Mouse (Mus musculus) heart, adult 18-20 months (tissue): Measurements from ENCODE around the gene Tmub2. TPM values are rescaled to one million over a fixed set of nuclear protein-coding genes. Genes with fewer than 3 reads are reported as not detected.
A peak's percentile ranks its signal among the peaks of the same experiment; 100 is the strongest.

ENCODE experiments used
- DNase-seq, 2 experiments: peaks; one replicate each; pipeline ENCODE4 v3.0.0; 2021 to 2022; ENCODE audit warnings: mixed read lengths in 1 of 2
- long read RNA-seq, 2 experiments: library from polyadenylated mRNA; stranded (forward); transcript quantifications; one replicate each; pipeline ENCODE4 v2.0.0; 2021
- total RNA-seq, 2 experiments: library from RNA; stranded (reverse); gene quantifications; 2 replicates each; pipeline ENCODE4 v1.2.3; 2021

Gene Tmub2
- 10 to 100 TPM; 24.4 to 26.7 TPM for total RNA-seq
- long read RNA-seq, experiment 1, transcript Tmub2-202 (3 exons, 1,876 nt), result minor isoform, 8 of 26 reads
- long read RNA-seq, experiment 1, transcript Tmub2-201 (4 exons, 1,939 nt), result major isoform, 12 of 26 reads
- long read RNA-seq, experiment 1, partial matches to known transcripts, result 4 of 26 reads
- long read RNA-seq, experiment 1, other reads (novel, unspliced or antisense), result 0 of 26 reads
- long read RNA-seq, experiment 2, partial matches to known transcripts, result 2 of 8 reads
- long read RNA-seq, experiment 2, other reads (novel, unspliced or antisense), result 0 of 8 reads

- peak; percentile 98 for DNase-seq
Observed at GRCm38 (mm10) chr11:102284501-102285094, at the start of gene Tmub2. Tmub2 (plus strand) TSS chr11:102284931.

GRCm38 (mm10) chr11:102236022-102236421 lies 48.7 kb upstream of the Tmub2 start:
- DNase-seq, result no peak

- DNase-seq, result no peak
Observed at GRCm38 (mm10) chr11:102240636-102241035, 44.1 kb upstream of the Tmub2 start.

GRCm38 (mm10) chr11:102241246-102241645 lies 43.5 kb upstream of the Tmub2 start:
- DNase-seq, result no peak

DNA sequence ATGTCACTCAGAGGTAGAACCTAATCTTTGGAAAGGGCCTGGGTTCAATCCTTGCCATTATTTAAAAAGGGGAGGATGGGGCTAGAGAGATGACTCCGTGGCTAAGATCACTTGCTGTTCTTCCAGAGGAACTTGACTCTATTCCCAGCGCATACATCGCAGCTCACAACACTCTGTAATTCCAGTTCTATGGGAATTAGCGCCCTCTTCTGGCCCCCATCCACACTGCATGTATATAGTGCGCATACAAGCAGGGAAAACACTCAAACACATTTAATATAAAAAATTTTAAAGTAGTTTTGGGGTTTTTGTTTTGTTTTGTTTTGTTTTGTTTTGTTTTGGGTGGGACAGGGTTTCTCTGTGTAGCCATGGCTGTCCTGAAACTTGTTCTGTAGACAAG lies 42.9 kb upstream of the Tmub2 start:
- no peak for DNase-seq

DNA sequence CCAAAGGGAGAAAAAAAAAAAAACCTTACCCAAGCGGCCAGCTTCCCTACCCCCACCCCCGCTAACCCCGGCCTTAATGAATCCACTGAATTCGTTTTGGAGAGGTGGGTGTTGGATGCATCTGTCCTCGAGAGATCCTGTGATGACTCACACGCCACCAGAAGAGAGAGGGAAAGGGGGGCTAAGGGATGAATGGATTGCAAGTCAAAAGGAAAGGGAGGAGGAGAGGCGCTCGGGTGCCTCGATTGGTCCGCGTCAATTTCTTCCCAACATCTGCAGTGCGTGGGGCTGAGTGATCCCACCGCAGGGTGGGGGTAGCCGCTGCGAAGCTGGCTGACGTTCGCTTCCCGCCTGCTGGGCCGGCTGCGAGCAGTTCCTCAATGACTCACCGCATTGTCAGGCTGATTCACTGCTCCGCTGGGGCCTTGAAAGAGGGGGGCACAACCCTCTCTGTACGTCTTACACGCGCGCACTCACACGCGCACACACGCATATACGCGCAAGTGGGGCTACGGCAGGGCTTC lies 39.7 kb upstream of the Tmub2 start:
- DNase-seq, result peak; percentile 66 to 75

DNA sequence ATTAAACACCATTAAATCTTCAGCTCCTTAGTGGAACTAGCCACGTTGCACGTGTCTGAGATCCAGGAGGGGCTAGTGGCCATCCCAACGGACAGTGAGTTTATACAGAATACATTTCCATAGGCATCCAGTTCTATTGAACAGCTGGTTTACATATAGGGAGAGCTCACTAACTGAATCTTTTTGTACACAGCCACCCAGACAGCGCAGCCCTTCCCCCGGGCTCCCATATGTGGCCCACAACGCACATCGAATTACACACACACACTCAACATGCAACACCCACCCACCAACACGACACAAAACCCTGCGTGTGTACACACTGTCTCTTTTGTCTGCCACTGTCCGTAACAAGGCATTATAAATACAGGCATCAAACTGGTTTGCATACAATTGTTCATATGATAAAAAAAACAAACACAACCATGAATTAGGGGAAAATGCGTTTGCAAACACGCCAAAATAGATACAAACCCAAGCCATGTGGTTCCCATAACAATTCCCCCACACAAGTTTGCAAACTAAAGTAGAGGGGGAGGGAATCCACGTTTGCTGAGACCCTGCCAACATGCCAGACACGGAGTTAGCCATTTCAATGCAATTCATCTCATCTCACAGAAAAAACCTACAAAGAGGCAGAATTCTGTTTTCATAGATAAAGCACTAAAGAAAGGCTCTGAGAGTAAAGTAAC lies 39.0 kb upstream of the Tmub2 start:
- no peak for DNase-seq

GRCm38 (mm10) chr11:102246273-102246635 lies 38.5 kb upstream of the Tmub2 start:
- no peak for DNase-seq

GRCm38 (mm10) chr11:102246871-102247270 lies 37.9 kb upstream of the Tmub2 start:
- DNase-seq, result no peak

- DNase-seq, result peak; percentile 91 to 99
Observed at GRCm38 (mm10) chr11:102248630-102249230, 36.0 kb upstream of the Tmub2 start, which contains the start of gene BC030867. BC030867 (plus strand) TSS chr11:102248882.

DNA sequence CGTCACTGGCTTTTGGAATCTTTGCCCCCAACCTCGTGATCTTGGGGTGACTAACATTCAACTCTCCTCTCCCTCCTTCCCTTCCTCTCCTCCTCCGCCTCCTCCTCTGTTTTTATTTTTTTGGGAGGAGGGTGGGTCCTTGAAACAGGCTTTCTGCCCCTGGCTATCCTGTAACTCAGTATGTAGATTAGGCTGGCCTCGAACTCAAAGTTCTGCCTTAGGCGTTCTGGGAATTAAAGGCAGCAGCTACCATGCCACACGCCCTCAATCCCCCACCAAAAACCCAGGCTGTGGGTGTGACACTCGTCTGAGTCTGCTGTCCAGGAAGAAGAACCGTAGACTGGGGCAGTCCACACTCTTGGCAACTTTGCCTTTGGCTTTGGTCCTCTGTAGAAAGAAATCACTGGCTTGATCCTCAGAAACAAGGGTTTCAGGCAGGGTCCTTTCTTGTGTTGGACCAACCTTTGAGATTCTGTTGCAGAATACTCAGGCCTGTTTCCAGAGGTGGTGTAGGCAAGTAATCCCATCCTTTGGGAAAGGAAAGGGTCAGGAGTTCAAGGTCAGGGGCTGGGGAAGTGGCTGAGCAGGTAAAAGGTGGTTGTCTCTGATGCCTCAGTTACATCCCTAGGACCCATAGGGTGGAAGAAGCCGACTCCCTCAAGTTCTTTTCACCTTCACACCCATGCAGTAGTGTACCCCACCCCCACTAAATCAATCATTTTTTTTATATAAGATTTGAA lies 35.2 kb upstream of the Tmub2 start:
- DNase-seq, result no peak

DNA sequence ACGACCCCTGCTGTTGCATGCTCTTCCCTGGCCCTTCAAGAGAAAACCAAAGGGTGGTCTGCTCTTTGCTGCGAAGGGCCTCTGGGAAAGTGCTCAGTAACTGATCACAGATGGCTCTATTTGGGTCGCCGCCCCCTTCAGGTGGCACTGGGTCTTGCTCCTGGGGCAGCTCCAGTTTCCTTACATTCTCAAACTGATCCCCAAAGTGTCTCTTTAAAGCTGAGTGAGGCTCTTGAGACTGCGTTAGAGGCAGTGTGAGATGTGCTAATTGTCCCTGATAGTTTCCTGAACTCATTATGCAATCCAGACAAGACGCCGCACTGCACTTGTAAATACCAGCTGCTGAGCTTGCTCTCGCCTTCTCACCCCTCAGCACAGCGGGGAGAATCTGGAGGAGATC lies 27.2 kb upstream of the Tmub2 start:
- no peak for DNase-seq

DNA sequence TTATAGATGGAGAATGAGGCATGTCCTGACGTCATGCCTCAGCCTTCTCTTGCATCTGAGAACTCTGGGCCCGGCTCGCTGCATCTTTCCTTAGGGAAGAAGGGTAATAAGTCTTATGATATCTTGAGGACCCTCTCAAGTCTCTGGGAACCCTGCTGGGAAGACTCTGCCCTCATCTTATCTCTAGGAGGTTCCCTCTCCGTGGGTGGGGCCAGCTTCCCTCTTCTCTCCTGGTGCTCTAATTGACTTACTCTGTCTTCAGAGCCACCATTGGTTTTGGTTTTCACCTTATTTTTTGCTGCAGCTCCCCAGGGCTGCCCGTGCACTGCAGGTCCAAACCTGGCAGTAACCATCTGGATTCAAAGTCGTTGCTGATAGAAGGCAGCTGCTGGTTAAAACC lies 26.6 kb upstream of the Tmub2 start:
- DNase-seq, result no peak

GRCm38 (mm10) chr11:102258521-102258920 lies 26.2 kb upstream of the Tmub2 start:
- DNase-seq, result no peak

DNA sequence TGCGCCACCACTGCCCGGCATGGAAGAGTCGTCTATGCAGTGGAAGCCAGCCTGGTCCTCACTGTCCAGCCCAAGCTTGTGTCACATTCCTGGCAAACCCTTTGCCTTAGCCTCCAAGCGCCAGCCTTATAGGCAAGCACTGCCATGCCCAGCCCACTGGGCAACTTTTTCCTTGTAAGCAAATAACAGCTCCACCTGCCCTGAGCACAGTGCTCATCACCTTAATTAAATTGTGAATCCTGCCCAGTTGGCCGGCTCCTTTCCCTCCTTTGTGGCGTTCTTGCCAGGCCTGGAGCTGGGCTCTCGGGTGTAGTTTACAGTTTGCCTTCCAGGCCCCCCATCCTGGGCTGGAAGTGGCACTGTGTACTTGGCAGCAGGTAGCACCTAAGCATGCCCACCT lies 21.5 kb upstream of the Tmub2 start:
- DNase-seq, result no peak

DNA sequence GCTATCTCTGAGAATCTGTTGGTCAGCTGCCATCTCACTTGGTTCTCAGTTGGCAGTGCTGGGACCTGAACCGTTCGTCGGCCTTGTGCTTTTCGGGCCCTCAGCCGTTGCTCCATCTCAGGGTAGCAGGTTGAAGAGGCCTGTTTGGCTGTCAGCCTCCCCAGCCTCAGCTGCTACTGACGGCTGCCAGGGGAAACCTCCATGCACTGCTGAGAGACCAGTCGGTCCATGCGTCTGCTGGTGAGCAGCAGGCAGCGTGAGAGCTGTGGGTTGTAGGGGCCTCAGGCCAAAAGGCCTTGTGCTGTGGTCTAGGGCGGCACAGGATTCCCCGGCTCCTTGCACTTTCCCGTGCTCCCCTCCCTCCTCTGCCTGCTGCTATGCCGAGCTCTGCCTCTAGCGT lies 18.9 kb upstream of the Tmub2 start:
- no peak for DNase-seq

DNA sequence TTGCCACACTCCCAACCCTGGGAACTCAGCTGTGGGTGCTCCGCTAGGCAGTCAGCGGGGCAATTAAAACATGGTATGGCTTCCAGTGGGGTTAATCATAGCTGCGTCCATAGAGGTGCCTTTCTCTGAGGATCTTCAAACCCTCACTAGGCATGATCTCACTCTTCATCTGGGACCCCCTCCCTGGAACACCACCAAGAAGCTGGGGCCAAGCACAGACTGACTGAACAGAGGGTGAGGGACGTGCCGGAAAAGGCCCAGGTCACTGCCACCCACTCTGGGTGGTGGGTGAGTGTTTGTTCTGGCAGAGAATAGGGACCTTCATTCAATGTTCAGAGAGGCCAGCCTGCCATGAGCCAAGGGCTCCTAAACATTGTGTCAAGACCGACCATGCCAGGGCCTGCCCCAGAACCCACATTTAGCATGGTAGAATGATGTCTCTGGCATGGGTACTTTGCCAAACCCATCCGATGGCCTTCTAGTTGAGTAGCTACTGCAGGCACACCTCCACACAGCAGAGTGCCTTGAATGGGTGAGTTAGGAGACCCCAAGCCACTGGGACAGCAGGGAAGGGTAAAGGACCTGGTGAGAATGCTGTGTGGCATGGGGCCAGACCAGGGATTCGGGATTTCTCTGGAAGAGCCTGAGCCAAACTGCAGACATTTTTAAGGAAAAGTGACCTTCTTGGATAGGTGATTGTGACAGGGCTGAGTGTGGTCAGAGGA lies 17.9 kb upstream of the Tmub2 start:
- no peak for DNase-seq

DNA sequence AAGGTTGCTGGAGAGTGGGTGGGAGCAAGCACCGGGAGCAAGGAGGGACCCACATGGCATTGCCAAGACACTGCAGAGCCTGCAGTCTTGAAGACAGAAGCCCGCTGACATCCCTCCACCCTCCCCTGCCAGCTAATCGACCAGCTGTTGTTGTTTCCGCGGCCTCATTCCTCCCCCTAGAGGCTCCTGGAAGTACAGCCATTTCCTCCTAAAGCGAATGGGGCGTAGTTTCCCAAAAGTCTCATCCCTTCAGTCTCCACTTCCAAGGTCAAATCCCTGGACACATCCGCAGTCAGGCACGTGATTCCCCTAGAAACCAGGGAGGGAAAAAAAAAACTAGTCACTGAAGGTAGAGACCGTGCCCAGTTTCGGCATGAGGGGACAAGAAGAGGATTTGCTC lies 17.3 kb upstream of the Tmub2 start:
- DNase-seq, result peak; percentile 81 to 84

- no peak for DNase-seq
Observed at GRCm38 (mm10) chr11:102268520-102269244, 16.0 kb upstream of the Tmub2 start, which contains the start of gene Asb16. Asb16 (plus strand) TSS chr11:102268743.

DNA sequence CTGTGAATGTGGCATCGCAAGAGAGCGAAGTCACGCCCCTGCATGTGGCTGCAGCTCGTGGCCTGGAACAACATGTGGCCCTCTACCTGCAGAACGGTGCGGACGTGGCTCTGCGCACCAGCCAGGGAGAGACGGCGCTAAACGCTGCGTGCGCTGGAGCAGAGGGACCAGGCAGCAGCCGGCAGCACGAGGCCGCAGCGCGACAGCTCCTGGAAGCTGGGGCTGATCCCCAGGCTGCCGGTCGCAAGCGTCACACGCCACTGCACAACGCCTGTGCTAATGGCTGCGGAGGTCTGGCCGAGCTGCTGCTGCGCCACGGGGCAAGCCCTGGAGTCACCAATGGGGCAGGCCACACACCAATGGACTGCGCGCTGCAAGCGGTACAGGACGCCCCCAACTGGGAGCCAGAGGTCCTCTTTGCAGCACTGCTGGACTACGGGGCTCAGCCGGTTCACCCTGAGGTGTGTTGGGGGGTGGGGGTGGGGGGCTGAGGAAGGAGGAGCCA lies 8.3 kb upstream of the Tmub2 start:
- no peak for DNase-seq
